In genomic region chr10:60351248-60351647, GRCm38 (mm10) we compare ENCODE assay signal across 8 mouse cellular contexts. TPM values are rescaled to one million over a fixed set of nuclear protein-coding genes. Genes with fewer than 3 reads are reported as not detected.
DNase-seq lines count a peak whose midpoint lies in the region; ATAC-seq and TF ChIP-seq lines count a peak whose summit lies in the region.

No protein-coding gene starts in this region.

- no peak for DNase-seq in kidney, adult 9 months
- no peak for DNase-seq in hindbrain, postnatal 0 days (ENCODE audit: low spot score)
- no peak for DNase-seq in midbrain, embryonic 14.5 days
- DNase-seq in thymus, postnatal 0 days (ENCODE audit: low spot score), result no peak
- DNase-seq in adrenal gland, adult 8-10 months, result no peak
- DNase-seq in forebrain, embryonic 11.5 days (ENCODE audit: low spot score), result no peak

- no peak for TF ChIP-seq CTCF in bone marrow macrophage, adult 2 months (IDR thresholded peaks at IDR 0.05; ENCODE audit: low read depth, low read length)
- no peak for TF ChIP-seq CTCF in hindbrain, postnatal 0 days (IDR thresholded peaks at IDR 0.05; ENCODE audit: low read depth)

- 0 out of 2 replicates have a peak overlapping the region, but pooled peaks have one; percentile 4 for H3K4me2 ChIP-seq in kidney, embryonic 16.5 days (replicated peaks; ENCODE audit: low read depth, low read length)
- peak overlapping the region; percentile 30; the same call in 1 of the 2 replicates for H3K4me2 ChIP-seq in hindbrain, postnatal 0 days (ENCODE audit: low read depth, low read length)
- H3K4me2 ChIP-seq in midbrain, embryonic 14.5 days (ENCODE audit: low read length), result no peak overlapping the region
- H3K4me2 ChIP-seq in forebrain, embryonic 11.5 days (ENCODE audit: low read depth, low read length, severe bottlenecking), result no peak overlapping the region

- no peaks in the 10 kb centered on the region for H3K36me3 ChIP-seq in kidney, embryonic 16.5 days (ENCODE audit: insufficient read depth, low read length)
- no peaks in the 10 kb centered on the region for H3K36me3 ChIP-seq in hindbrain, postnatal 0 days (ENCODE audit: insufficient read depth, low read length)
- no peaks in the 10 kb centered on the region for H3K36me3 ChIP-seq in midbrain, embryonic 14.5 days (ENCODE audit: control insufficient read depth, insufficient read depth, low read length)
- H3K36me3 ChIP-seq in forebrain, embryonic 11.5 days (ENCODE audit: control insufficient read depth, insufficient read depth, low read length), result no peaks in the 10 kb centered on the region

- H3K27me3 ChIP-seq in kidney, embryonic 16.5 days (ENCODE audit: insufficient read depth, low read length), result no peaks in the 10 kb centered on the region
- H3K27me3 ChIP-seq in hindbrain, postnatal 0 days (ENCODE audit: insufficient read depth, low read length), result no peaks in the 10 kb centered on the region
- H3K27me3 ChIP-seq in midbrain, embryonic 14.5 days (ENCODE audit: control insufficient read depth, insufficient read depth, low read length), result peaks cover 14% of the 10 kb centered on the region
- peaks cover 10% of the 10 kb centered on the region; the same call in 1 of the 2 replicates for H3K27me3 ChIP-seq in forebrain, embryonic 11.5 days (ENCODE audit: control insufficient read depth, insufficient read depth, low read length)

- H3K9ac ChIP-seq in kidney, embryonic 16.5 days (replicated peaks; ENCODE audit: low read length), result no peak overlapping the region
- no peak overlapping the region for H3K9ac ChIP-seq in hindbrain, postnatal 0 days (replicated peaks; ENCODE audit: low read length)
- no peak overlapping the region for H3K9ac ChIP-seq in midbrain, embryonic 14.5 days (replicated peaks; ENCODE audit: low read length)
- H3K9ac ChIP-seq in forebrain, embryonic 11.5 days (ENCODE audit: low read length), result no peak overlapping the region

- no peaks in the 10 kb centered on the region for H3K9me3 ChIP-seq in kidney, embryonic 16.5 days (ENCODE audit: low read length)
- H3K9me3 ChIP-seq in hindbrain, postnatal 0 days (ENCODE audit: low read length), result no peaks in the 10 kb centered on the region
- no peaks in the 10 kb centered on the region for H3K9me3 ChIP-seq in midbrain, embryonic 14.5 days (ENCODE audit: control insufficient read depth, low read length)
- H3K9me3 ChIP-seq in forebrain, embryonic 11.5 days (ENCODE audit: control insufficient read depth, low read length), result no peaks in the 10 kb centered on the region

- peak; percentile 20 for ATAC-seq in kidney, embryonic 16.5 days (ENCODE audit: low FRiP score, low TSS enrichment)
- ATAC-seq in hindbrain, postnatal 0 days, result no peak
- peak; percentile 25; the same call in 1 of the 2 replicates for ATAC-seq in midbrain, embryonic 14.5 days (ENCODE audit: low FRiP score, low TSS enrichment)
- ATAC-seq in forebrain, embryonic 11.5 days (replicated peaks; ENCODE audit: low FRiP score), result no peak

- 15% methylated on average over 3 of the region's 3 CpGs for WGBS in kidney, embryonic 16.5 days
- 24% methylated on average over 3 of the region's 3 CpGs for WGBS in hindbrain, postnatal 0 days
- WGBS in midbrain, embryonic 14.5 days, result 26% methylated on average over 3 of the region's 3 CpGs
- 25% methylated on average over 3 of the region's 3 CpGs for WGBS in forebrain, embryonic 11.5 days

- H3K4me3 ChIP-seq in kidney, embryonic 16.5 days (ENCODE audit: low read length), result no peak overlapping the region
- H3K4me3 ChIP-seq in bone marrow macrophage, adult 2 months (ENCODE audit: insufficient read depth, low read length), result peak overlapping the region; percentile 21
- no peak overlapping the region for H3K4me3 ChIP-seq in hindbrain, postnatal 0 days (ENCODE audit: low read length)
- H3K4me3 ChIP-seq in midbrain, embryonic 14.5 days (replicated peaks; ENCODE audit: low read depth, low read length), result no peak overlapping the region
- H3K4me3 ChIP-seq in forebrain, embryonic 11.5 days (ENCODE audit: low read depth, low read length), result no peak overlapping the region

- peaks cover 45% of the 10 kb centered on the region for H3K4me1 ChIP-seq in kidney, embryonic 16.5 days (ENCODE audit: insufficient read depth, low read length)
- H3K4me1 ChIP-seq in bone marrow macrophage, adult 2 months (ENCODE audit: control insufficient read depth, insufficient read depth, low read length), result peaks cover 34% of the 10 kb centered on the region
- H3K4me1 ChIP-seq in hindbrain, postnatal 0 days (ENCODE audit: insufficient read depth, low read length), result no peaks in the 10 kb centered on the region
- H3K4me1 ChIP-seq in midbrain, embryonic 14.5 days (ENCODE audit: control insufficient read depth, insufficient read depth, low read length), result peaks cover 13% of the 10 kb centered on the region; the same call in 1 of the 2 replicates
- H3K4me1 ChIP-seq in forebrain, embryonic 11.5 days (replicated peaks; ENCODE audit: control insufficient read depth, insufficient read depth, low read length), result peaks cover 14% of the 10 kb centered on the region; the same call in 1 of the 2 replicates

- no peak for TF ChIP-seq POLR2A in bone marrow macrophage, adult 2 months (IDR thresholded peaks at IDR 0.05; ENCODE audit: borderline replicate concordance, low read depth, low read length)

- peak overlapping the region; percentile 81 for H3K27ac ChIP-seq in kidney, embryonic 16.5 days (ENCODE audit: low read length)
- peak overlapping the region; percentile 51 for H3K27ac ChIP-seq in bone marrow macrophage, adult 2 months (ENCODE audit: insufficient read depth, low read depth, low read length)
- H3K27ac ChIP-seq in hindbrain, postnatal 0 days, result peak overlapping the region; percentile 16; the same call in 1 of the 2 replicates
- H3K27ac ChIP-seq in midbrain, embryonic 14.5 days (replicated peaks; ENCODE audit: low read depth, low read length), result no peak overlapping the region
- no peak overlapping the region for H3K27ac ChIP-seq in forebrain, embryonic 11.5 days (ENCODE audit: low read depth, low read length)

RNA-seq across cellular contexts. Expression of gene Vsir, which starts 4.6 kb away (rescaled TPM):
- 3.9 and 4.2 TPM in 2 replicates for polyA plus RNA-seq in kidney, embryonic 16.5 days (2015; fragmentation: Nextera tagmentation; extraction: Ambion mirVana)
- polyA plus RNA-seq in bone marrow macrophage, adult 2 months (2012; ENCODE audit: insufficient read depth, insufficient read length, missing spikeins), result 536 and 666 TPM in 2 replicates
- total RNA-seq in hindbrain, postnatal 0 days (2014; rRNA removed), result 19.2 and 43.1 TPM in 2 replicates
- 1.9 and 4.8 TPM in 2 replicates for polyA plus RNA-seq in hindbrain, postnatal 0 days (2015; fragmentation: Nextera tagmentation; extraction: Ambion mirVana)
- 1.1 and 2.7 TPM in 2 replicates for polyA plus RNA-seq in midbrain, embryonic 14.5 days (2014; fragmentation: Nextera tagmentation; extraction: Ambion mirVana)
- polyA plus RNA-seq in thymus, postnatal 0 days (2015; fragmentation: Nextera tagmentation; extraction: Ambion mirVana), result 14.0 and 15.2 TPM in 2 replicates
- 10 to 100 TPM; 14.4 to 33.1 (median 23.2) TPM for total RNA-seq in adrenal gland, adult 8-10 months (2022)
- 0.96 and 1.2 TPM in 2 replicates for polyA plus RNA-seq in forebrain, embryonic 11.5 days (2014; fragmentation: Nextera tagmentation; extraction: Ambion mirVana)

RNA-seq across cellular contexts. Expression of gene Gm17455, which starts 48.3 kb away (rescaled TPM):
- polyA plus RNA-seq in kidney, embryonic 16.5 days (2015; fragmentation: Nextera tagmentation; extraction: Ambion mirVana), result 0.40 and 0.81 TPM in 2 replicates
- polyA plus RNA-seq in bone marrow macrophage, adult 2 months (2012; ENCODE audit: insufficient read depth, insufficient read length, missing spikeins), result not detected in 2 replicates
- total RNA-seq in hindbrain, postnatal 0 days (2014; rRNA removed), result 2.4 and 19.4 TPM in 2 replicates
- 8.9 and 12.4 TPM in 2 replicates for polyA plus RNA-seq in hindbrain, postnatal 0 days (2015; fragmentation: Nextera tagmentation; extraction: Ambion mirVana)
- polyA plus RNA-seq in midbrain, embryonic 14.5 days (2014; fragmentation: Nextera tagmentation; extraction: Ambion mirVana), result 7.6 and 9.8 TPM in 2 replicates
- polyA plus RNA-seq in thymus, postnatal 0 days (2015; fragmentation: Nextera tagmentation; extraction: Ambion mirVana), result 0.31 and 0.52 TPM in 2 replicates
- total RNA-seq in adrenal gland, adult 8-10 months (2022), result not detected
- 1.7 and 4.2 TPM in 2 replicates for polyA plus RNA-seq in forebrain, embryonic 11.5 days (2014; fragmentation: Nextera tagmentation; extraction: Ambion mirVana)

Comparison
In these comparisons a context has a peak if more than half of its experiments do, and no peak if none do; other contexts are left out.
1. ATAC-seq: peak in kidney, embryonic 16.5 days (single experiment) and midbrain, embryonic 14.5 days (single experiment); none in hindbrain, postnatal 0 days (single experiment) and forebrain, embryonic 11.5 days (single experiment).
2. H3K27ac ChIP-seq: peak in kidney, embryonic 16.5 days (single experiment), bone marrow macrophage, adult 2 months (single experiment) and hindbrain, postnatal 0 days (single experiment); none in midbrain, embryonic 14.5 days (single experiment) and forebrain, embryonic 11.5 days (single experiment).
3. H3K4me2 ChIP-seq: peak in kidney, embryonic 16.5 days (single experiment) and hindbrain, postnatal 0 days (single experiment); none in midbrain, embryonic 14.5 days (single experiment) and forebrain, embryonic 11.5 days (single experiment).
4. RNA of gene Vsir, which starts 4.6 kb away (polyA plus RNA-seq): 536 to 666 TPM in bone marrow macrophage, adult 2 months; 14.0 to 15.2 TPM in thymus, postnatal 0 days, 1.9 to 4.8 TPM in hindbrain, postnatal 0 days, 3.9 to 4.2 TPM in kidney, embryonic 16.5 days, 1.1 to 2.7 TPM in midbrain, embryonic 14.5 days and 0.96 to 1.2 TPM in forebrain, embryonic 11.5 days; every median in the first group is over 10 times any median in the second.